Mouse (Mus musculus) kidney, embryonic 15.5 days (tissue): Measurements from ENCODE around the gene Efhd1. TPM values are rescaled to one million over a fixed set of nuclear protein-coding genes. Genes with fewer than 3 reads are reported as not detected.

Source experiments
- polyA plus RNA-seq: library from polyadenylated mRNA; unstranded; fragments of >200 nt; fragmentation: Nextera tagmentation; extraction: Ambion mirVana; gene quantifications from 2 replicates; pipeline ENCODE4 v1.2.1, GENCODE M21; 2015

Gene Efhd1
- polyA plus RNA-seq, 1 experiment from 2014 or later, result 5.8 TPM

Other genes with a start within 250 kb of the Efhd1 start
- not detected in 2 replicates for gene Alppl2, start 174.4 kb upstream of the Efhd1 start, polyA plus RNA-seq
- gene Alpi, start 162.8 kb upstream of the Efhd1 start, polyA plus RNA-seq, result not detected in 2 replicates
- gene Akp3, start 139.4 kb upstream of the Efhd1 start, polyA plus RNA-seq, result not detected in 2 replicates
- gene Ecel1, start 107.8 kb upstream of the Efhd1 start, polyA plus RNA-seq, result 1.3 and 3.8 TPM in 2 replicates
- 0.09 TPM in 1 of 2 replicates, not detected in the other for gene Prss56, start 81.0 kb upstream of the Efhd1 start, polyA plus RNA-seq
- gene Chrnd, start 73.8 kb upstream of the Efhd1 start, polyA plus RNA-seq, result 1.1 and 1.6 TPM in 2 replicates
- gene Chrng, start 59.7 kb upstream of the Efhd1 start, polyA plus RNA-seq, result 2.0 and 4.3 TPM in 2 replicates
- gene Eif4e2, start 50.4 kb upstream of the Efhd1 start, polyA plus RNA-seq, result 164 and 168 TPM in 2 replicates
- gene Gigyf2, start 62.6 kb downstream of the Efhd1 start, polyA plus RNA-seq, result 60.7 and 64.8 TPM in 2 replicates
- gene Kcnj13, start 130.4 kb downstream of the Efhd1 start, polyA plus RNA-seq, result 0.68 and 0.90 TPM in 2 replicates
- 0.40 TPM in 1 of 2 replicates, not detected in the other for gene Snorc, start 205.9 kb downstream of the Efhd1 start, polyA plus RNA-seq
- gene Neu2, start 245.5 kb downstream of the Efhd1 start, polyA plus RNA-seq, result 0.29 and 0.41 TPM in 2 replicates